In genomic region chr16:44423499-44423898, GRCm38 (mm10) we compare ENCODE assay signal across 9 mouse cellular contexts. TPM values are rescaled to one million over a fixed set of nuclear protein-coding genes. Genes with fewer than 3 reads are reported as not detected.
DNase-seq lines count a peak whose midpoint lies in the region; ATAC-seq lines count a peak whose summit lies in the region.
"Had no signal": no experiment of that assay in that cellular context is flagged by ENCODE, and none has a peak within 500 bp of the region (broad histone marks: within the 10 kb centered on the region; RNA-seq: fewer than 3 reads in every experiment).

No protein-coding gene starts in this region.

- ATAC-seq in kidney, embryonic 16.5 days (ENCODE audit: low FRiP score, low TSS enrichment): no peak

- no peak overlapping the region for H3K9ac ChIP-seq in kidney, embryonic 16.5 days (replicated peaks; ENCODE audit: low read length)
- H3K9ac ChIP-seq: limb, embryonic 15.5 days had no signal

- no peak overlapping the region for H3K27ac ChIP-seq in kidney, embryonic 16.5 days (ENCODE audit: low read length)
- H3K27ac ChIP-seq: limb, embryonic 15.5 days had no signal

- peak; percentile 9 to 17 for DNase-seq in kidney, postnatal 4 days
- peak; percentile 50 to 54 for DNase-seq in frontal cortex, postnatal 14 days (ENCODE audit: low spot score in 2 of 2)
- DNase-seq in layer of hippocampus, postnatal 36 days: peak; percentile 21 to 34
- peak; percentile 86 to 92 for DNase-seq in right cerebral cortex, postnatal 10 days (ENCODE audit: low spot score in 2 of 2)
- no peak for DNase-seq in embryo, embryonic 10.5 days (ENCODE audit: low spot score)
- DNase-seq in urinary bladder, adult 2 months (ENCODE audit: low spot score): no peak
- DNase-seq: cerebellum, adult 11 months had no signal

- H3K36me3 ChIP-seq in kidney, embryonic 16.5 days (ENCODE audit: insufficient read depth, low read length): no peaks in the 10 kb centered on the region
- H3K36me3 ChIP-seq: limb, embryonic 15.5 days had no signal

- WGBS in kidney, embryonic 16.5 days: 44% methylated on average over 3 of the region's 3 CpGs

- no peak overlapping the region for H3K4me3 ChIP-seq in kidney, embryonic 16.5 days (ENCODE audit: low read length)
- H3K4me3 ChIP-seq: limb, embryonic 15.5 days had no signal

- H3K27me3 ChIP-seq in kidney, embryonic 16.5 days (ENCODE audit: insufficient read depth, low read length): no peaks in the 10 kb centered on the region
- H3K27me3 ChIP-seq: limb, embryonic 15.5 days had no signal

- H3K4me1 ChIP-seq in kidney, embryonic 16.5 days (ENCODE audit: insufficient read depth, low read length): no peaks in the 10 kb centered on the region
- H3K4me1 ChIP-seq: limb, embryonic 15.5 days had no signal

- H3K4me2 ChIP-seq in kidney, embryonic 16.5 days (replicated peaks; ENCODE audit: low read depth, low read length): no peak overlapping the region
- H3K4me2 ChIP-seq: limb, embryonic 15.5 days had no signal

- no peaks in the 10 kb centered on the region for H3K9me3 ChIP-seq in kidney, embryonic 16.5 days (ENCODE audit: low read length)
- H3K9me3 ChIP-seq: limb, embryonic 15.5 days had no signal

RNA-seq across cellular contexts. Expression of gene Cfap44, which starts 28.9 kb away (rescaled TPM):
- 0.54 and 0.74 TPM in 2 replicates for polyA plus RNA-seq in kidney, embryonic 16.5 days (2015; fragmentation: Nextera tagmentation; extraction: Ambion mirVana)
- 10 to 100 TPM in 1 of 2 experiments, 1 to 10 TPM in 1; 8.0 to 12.8 TPM for total RNA-seq in layer of hippocampus, postnatal 36 days (2021)
- polyA plus RNA-seq in urinary bladder, adult 2 months (2012; rRNA removed): 0.04 and 0.21 TPM in 2 replicates

Comparison
In these comparisons a context has a peak if more than half of its experiments do, and no peak if none do; other contexts are left out.
1. DNase-seq: peak in kidney, postnatal 4 days (2 of 2), frontal cortex, postnatal 14 days (2 of 2), layer of hippocampus, postnatal 36 days (2 of 2) and right cerebral cortex, postnatal 10 days (2 of 2); none in embryo, embryonic 10.5 days (single experiment) and urinary bladder, adult 2 months (single experiment).